Mouse (Mus musculus) CH12.LX (cell line): ENCODE results near the gene Rita1. TPM values are rescaled to one million over a fixed set of nuclear protein-coding genes. Genes with fewer than 3 reads are reported as not detected.
A peak's percentile ranks its signal among the peaks of the same experiment; 100 is the strongest.

ENCODE experiments used
- DNase-seq: peaks from one replicate; pipeline ENCODE4 v3.0.0-alpha.2; 2013; ENCODE audit errors: extremely low read depth
- H3K27ac ChIP-seq: 2 replicates; pipeline ENCODE4 v1.5.1; 2012; ENCODE audit warnings: low read depth, mild to moderate bottlenecking, control low read depth, moderate library complexity; ENCODE audit not compliant: insufficient read depth
- H3K27me3 ChIP-seq: replicated peaks from 2 replicates; pipeline ENCODE3; 2012; ENCODE audit warnings: inconsistent platforms
- H3K36me3 ChIP-seq, 2 experiments: replicated peaks in 1 of 2; 2 replicates each; pipeline versions ENCODE3 to v1.6.1; 2012; ENCODE audit warnings: inconsistent platforms in 1 of 2, low read length in 1 of 2, mild to moderate bottlenecking in 1 of 2, mixed read lengths in 1 of 2, moderate library complexity in 1 of 2; ENCODE audit not compliant: control insufficient read depth in 1 of 2, insufficient read depth in 1 of 2
- H3K4me1 ChIP-seq, 2 experiments: 2 replicates each; pipeline ENCODE4 v1.6.1; 2012; ENCODE audit warnings: inconsistent platforms in 1 of 2, moderate library complexity in 1 of 2; ENCODE audit not compliant: insufficient read depth in 2 of 2, control insufficient read depth in 1 of 2
- H3K4me2 ChIP-seq: 2 replicates; pipeline ENCODE4 v1.6.1; 2012; ENCODE audit warnings: low read depth, mild to moderate bottlenecking, control low read depth; ENCODE audit not compliant: poor library complexity, insufficient read depth, severe bottlenecking
- H3K4me3 ChIP-seq, 3 experiments: fragments of 150-350 bp in 1 of 3; sonication (generic) in 1 of 3; replicated peaks in 1 of 3; 2 replicates each; pipeline versions ENCODE3 to v1.5.1; 2011 to 2012; ENCODE audit warnings: low read depth in 2 of 3, low read length in 2 of 3, mild to moderate bottlenecking in 2 of 3, moderate library complexity in 2 of 3, control low read depth in 1 of 3, improper control_type of control experiment in 1 of 3, inconsistent platforms in 1 of 3, mixed read lengths in 1 of 3; ENCODE audit not compliant: poor library complexity in 1 of 3
- H3K79me2 ChIP-seq: replicated peaks from 2 replicates; pipeline ENCODE4 v1.6.1; 2012; ENCODE audit warnings: mild to moderate bottlenecking, moderate library complexity; ENCODE audit not compliant: control insufficient read depth, poor library complexity, insufficient read depth, severe bottlenecking; ENCODE audit errors: extremely low read depth
- H3K9ac ChIP-seq: 2 replicates; pipeline ENCODE4 v1.6.1; 2012; ENCODE audit warnings: low read depth, mild to moderate bottlenecking, control low read depth, moderate library complexity; ENCODE audit not compliant: insufficient read depth
- H3K9me3 ChIP-seq: replicated peaks from 2 replicates; pipeline ENCODE3; 2012; ENCODE audit warnings: low read length, inconsistent platforms, mixed read lengths
- BHLHE40 ChIP-seq: IDR thresholded peaks from 2 replicates; pipeline ENCODE4 v1.6.1; 2011; ENCODE audit warnings: mild to moderate bottlenecking, low read depth, low read length, improper control_type of control experiment
- CHD1 ChIP-seq: IDR thresholded peaks from 2 replicates; pipeline ENCODE4 v1.6.1; 2012; ENCODE audit warnings: low read depth, low read length, improper control_type of control experiment, inconsistent platforms
- CHD2 ChIP-seq: IDR thresholded peaks from 2 replicates; pipeline ENCODE4 v1.6.1; 2011; ENCODE audit warnings: low read length, improper control_type of control experiment
- CTCF ChIP-seq, 2 experiments: IDR thresholded peaks in 1 of 2; conservative IDR thresholded peaks in 1 of 2; 2 replicates each; pipeline ENCODE4 v1.5.1; 2011 to 2012; ENCODE audit warnings: low read depth in 2 of 2, low read length in 2 of 2, improper control_type of control experiment in 1 of 2, inconsistent platforms in 1 of 2, mild to moderate bottlenecking in 1 of 2, moderate library complexity in 1 of 2
- E2F4 ChIP-seq: IDR thresholded peaks from 2 replicates; pipeline ENCODE4 v1.6.1; 2011; ENCODE audit warnings: low read depth, low read length, improper control_type of control experiment; ENCODE audit not compliant: insufficient replicate concordance
- EP300 ChIP-seq: IDR thresholded peaks from 2 replicates; pipeline ENCODE4 v1.6.1; 2011; ENCODE audit warnings: low read length, improper control_type of control experiment
- ETS1 ChIP-seq: conservative IDR thresholded peaks from 2 replicates; pipeline ENCODE4 v1.6.1; 2012; ENCODE audit warnings: low read depth, mild to moderate bottlenecking, inconsistent platforms, low read length, improper control_type of control experiment, moderate library complexity
- GABPA ChIP-seq: IDR thresholded peaks from 2 replicates; pipeline ENCODE4 v1.6.1; 2012; ENCODE audit warnings: low read depth, low read length, improper control_type of control experiment, inconsistent platforms; ENCODE audit not compliant: insufficient replicate concordance
- JUN ChIP-seq: IDR thresholded peaks from 2 replicates; pipeline ENCODE4 v1.6.1; 2011; ENCODE audit warnings: low read depth, mild to moderate bottlenecking, low read length, improper control_type of control experiment, moderate library complexity; ENCODE audit not compliant: insufficient read depth
- JUND ChIP-seq: conservative IDR thresholded peaks from 2 replicates; pipeline ENCODE4 v1.6.1; 2011; ENCODE audit warnings: low read depth, low read length, improper control_type of control experiment
- KAT2A ChIP-seq: IDR thresholded peaks from 2 replicates; pipeline ENCODE4 v1.6.1; 2012; ENCODE audit warnings: low read length, improper control_type of control experiment, inconsistent platforms; ENCODE audit not compliant: insufficient replicate concordance
- MAFK ChIP-seq: IDR thresholded peaks from 2 replicates; pipeline ENCODE4 v1.6.1; 2011; ENCODE audit warnings: low read length, improper control_type of control experiment; ENCODE audit not compliant: insufficient replicate concordance
- MAX ChIP-seq: IDR thresholded peaks from 2 replicates; pipeline ENCODE4 v1.6.1; 2011; ENCODE audit warnings: low read length, improper control_type of control experiment
- MAZ ChIP-seq: IDR thresholded peaks from 2 replicates; pipeline ENCODE4 v1.6.1; 2012; ENCODE audit warnings: low read depth, mild to moderate bottlenecking, inconsistent platforms, low read length, improper control_type of control experiment, moderate library complexity
- MXI1 ChIP-seq: IDR thresholded peaks from 2 replicates; pipeline ENCODE4 v1.6.1; 2011; ENCODE audit warnings: mild to moderate bottlenecking, low read depth, low read length, improper control_type of control experiment
- MYC ChIP-seq: IDR thresholded peaks from 2 replicates; pipeline ENCODE4 v1.6.1; 2011; ENCODE audit warnings: low read depth, mild to moderate bottlenecking, improper control_type of control experiment, low read length
- NELFE ChIP-seq: IDR thresholded peaks from 2 replicates; pipeline ENCODE4 v1.6.1; 2011; ENCODE audit warnings: low read depth, low read length, improper control_type of control experiment
- NRF1 ChIP-seq: IDR thresholded peaks from 2 replicates; pipeline ENCODE4 v1.6.1; 2014; ENCODE audit warnings: low read depth, mild to moderate bottlenecking, inconsistent platforms, low read length, improper control_type of control experiment, moderate library complexity
- PAX5 ChIP-seq: IDR thresholded peaks from 2 replicates; pipeline ENCODE4 v1.6.1; 2012; ENCODE audit warnings: low read length, inconsistent platforms, mixed read lengths
- POLR2A ChIP-seq: IDR thresholded peaks from 2 replicates; pipeline ENCODE4 v1.6.1; 2011; ENCODE audit warnings: low read depth, mild to moderate bottlenecking, improper control_type of control experiment, low read length
- POLR2AphosphoS2 ChIP-seq: IDR thresholded peaks from 2 replicates; pipeline ENCODE4 v1.6.1; 2011; ENCODE audit warnings: low read depth, low read length, improper control_type of control experiment
- RAD21 ChIP-seq: IDR thresholded peaks from 2 replicates; pipeline ENCODE4 v1.6.1; 2011; ENCODE audit warnings: low read depth, mild to moderate bottlenecking, low read length, improper control_type of control experiment, moderate library complexity
- RCOR1 ChIP-seq: conservative IDR thresholded peaks from 2 replicates; pipeline ENCODE4 v1.6.1; 2012; ENCODE audit warnings: low read depth, mild to moderate bottlenecking, inconsistent platforms, low read length, improper control_type of control experiment
- SIN3A ChIP-seq: IDR thresholded peaks from 2 replicates; pipeline ENCODE4 v1.6.1; 2012; ENCODE audit warnings: low read length, improper control_type of control experiment, inconsistent platforms
- SMC3 ChIP-seq: IDR thresholded peaks from 2 replicates; pipeline ENCODE4 v1.6.1; 2011; ENCODE audit warnings: low read depth, low read length, improper control_type of control experiment
- TBP ChIP-seq: conservative IDR thresholded peaks from 2 replicates; pipeline ENCODE4 v1.6.1; 2011; ENCODE audit warnings: low read depth, low read length, improper control_type of control experiment
- UBTF ChIP-seq: IDR thresholded peaks from 2 replicates; pipeline ENCODE4 v1.6.1; 2012; ENCODE audit warnings: low read depth, mild to moderate bottlenecking, inconsistent platforms, low read length, improper control_type of control experiment, moderate library complexity
- ZC3H11A ChIP-seq: IDR thresholded peaks from 2 replicates; pipeline ENCODE4 v1.6.1; 2012; ENCODE audit warnings: low read depth, mild to moderate bottlenecking, inconsistent platforms, low read length, improper control_type of control experiment
- ZKSCAN1 ChIP-seq: IDR thresholded peaks from 2 replicates; pipeline ENCODE4 v1.6.1; 2012; ENCODE audit warnings: low read depth, inconsistent platforms, low read length, improper control_type of control experiment, borderline replicate concordance
- ZMIZ1 ChIP-seq: IDR thresholded peaks from 2 replicates; pipeline ENCODE4 v1.6.1; 2012; ENCODE audit warnings: low read depth, mild to moderate bottlenecking, inconsistent platforms, low read length, improper control_type of control experiment
- ZNF384 ChIP-seq: IDR thresholded peaks from 2 replicates; pipeline ENCODE4 v1.6.1; 2012; ENCODE audit warnings: low read depth, low read length, improper control_type of control experiment, inconsistent platforms
- dilution Hi-C: fragments of 300-500 bp; cut with MboI; formaldehyde crosslinking; loops from 2 replicates; pipeline ENCODE4 v1.14.3; 2020; ENCODE audit warnings: low sequenced_read_pairs; ENCODE audit not compliant: extremely low pct_unique_long_range_greater_than_20kb, extremely low pct_ligation_motif_present
- in situ Hi-C: fragments of 300-500 bp; cut with MboI; formaldehyde crosslinking; loops from 3 replicates; pipeline ENCODE4 v1.14.3; 2019; ENCODE audit warnings: low sequenced_read_pairs, low pct_ligation_motif_present, low pct_unique_long_range_greater_than_20kb, mixed read lengths
- polyA plus RNA-seq: library from polyadenylated mRNA; unstranded; fragments of >175 nt; gene quantifications from 2 replicates; pipeline ENCODE4 v1.2.1, GENCODE M21; 2012; ENCODE audit warnings: low read depth; ENCODE audit not compliant: insufficient read length
- total RNA-seq, 2 experiments: library from RNA; depleted of rRNA; stranded (reverse); fragments of 300-350 nt in 1 of 2; fragments of >200 nt in 1 of 2; gene quantifications; 2 replicates each; pipeline ENCODE4 v1.2.3; 2012 to 2014

The Rita1 gene
- total and polyA plus RNA-seq, 3 experiments = 6.3 to 10.2 (median 7.3) TPM

- H3K4me1 ChIP-seq = peaks cover 39 to 97% of the 10 kb centered on the region in 2 experiments
- dilution Hi-C loops = no loop called here
- no peaks in the 10 kb centered on the region for H3K79me2 ChIP-seq
- in situ Hi-C loops = loop anchor here (5.0 to 25.0 kb wide), 3 partner anchors 33 to 487 kb away; no protein-coding TSS in a partner anchor
- H3K9me3 ChIP-seq = peaks cover 9% of the 10 kb centered on the region
- TF ChIP-seq JUN (no peak), ETS1 (no peak), ZMIZ1 (no peak), SIN3A (no peak), CHD2 (no peak)
- DNase-seq = no peak
- no peak overlapping the region for H3K4me2 ChIP-seq
- no peak overlapping the region for H3K4me3 ChIP-seq
- H3K27me3 ChIP-seq = no peaks in the 10 kb centered on the region
- no peak overlapping the region for H3K27ac ChIP-seq
- H3K36me3 ChIP-seq = peaks cover 76 to 92% of the 10 kb centered on the region in 2 experiments
- no peak overlapping the region for H3K9ac ChIP-seq
These were observed 12.0 kb upstream of the Rita1 start for GRCm38 (mm10) chr5:120624427-120624826.

- peak overlapping the region; percentile 98 for H3K27ac ChIP-seq
- TF ChIP-seq PAX5 (no peak), NRF1 (no peak), GABPA (no peak), SMC3 (peak; percentile 7; the same call in 1 of the 2 replicates), MAX (peak; percentile 89), MXI1 (peak; percentile 86), EP300 (peak; percentile 83), MYC (peak; percentile 86), MAFK (peak; percentile 76), RCOR1 (peak; percentile 74), POLR2AphosphoS2 (no peak), CHD1 (peak; percentile 80; the same call in 1 of the 2 replicates), NELFE (peak; percentile 49), RAD21 (no peak; the same call in 1 of the 2 replicates), ZMIZ1 (peak; percentile 60; the same call in 1 of the 2 replicates), ETS1 (peak; percentile 96), JUN (0 out of 2 replicates have a peak, but pooled peaks have one; percentile 12), CTCF (conservative IDR thresholded peaks at IDR 0.05 in 1 of 2, IDR thresholded peaks at IDR 0.05 in 1 of 2; ENCODE audit: low read depth in 2 of 2, low read length in 2 of 2) (peak in 1 of 2 experiments; percentile 7; a peak in 1 of 4 replicates), JUND (no peak; the same call in none of the 2 replicates), TBP (no peak; the same call in 1 of the 2 replicates), ZKSCAN1 (no peak), KAT2A (0 out of 2 replicates have a peak, but pooled peaks have one; percentile 58), CHD2 (peak; percentile 68), MAZ (peak; percentile 94), POLR2A (peak; percentile 59; the same call in 1 of the 2 replicates), UBTF (no peak), E2F4 (no peak), BHLHE40 (peak; percentile 92), ZC3H11A (no peak), ZNF384 (no peak)
These were observed 9.9 kb upstream of the Rita1 start for GRCm38 (mm10) chr5:120622198-120622851.

More at GRCm38 (mm10) chr5:120622198-120622851, 9.9 kb upstream of the Rita1 start:
- Histone ChIP-seq H3K27me3 (no peaks in the 10 kb centered on the region), H3K4me2 (peak overlapping the region; percentile 48), H3K79me2 (no peaks in the 10 kb centered on the region), H3K36me3 (peaks cover 77 to 92% of the 10 kb centered on the region in 2 experiments), H3K9ac (no peak overlapping the region; the same call in 1 of the 2 replicates), H3K9me3 (peaks cover 9% of the 10 kb centered on the region), H3K4me1 (peaks cover 32 to 87% of the 10 kb centered on the region in 2 experiments), H3K4me3 (peak overlapping the region in 1 of 3 experiments; percentile 35)
- dilution Hi-C loops (no loop called here), in situ Hi-C loops (loop anchor here (5.0 to 25.0 kb wide), 3 partner anchors 35 to 485 kb away; no protein-coding TSS in a partner anchor)
- peak; percentile 96 for DNase-seq
